ENCODE assay signal across 29 mouse cellular contexts in the genomic region with DNA sequence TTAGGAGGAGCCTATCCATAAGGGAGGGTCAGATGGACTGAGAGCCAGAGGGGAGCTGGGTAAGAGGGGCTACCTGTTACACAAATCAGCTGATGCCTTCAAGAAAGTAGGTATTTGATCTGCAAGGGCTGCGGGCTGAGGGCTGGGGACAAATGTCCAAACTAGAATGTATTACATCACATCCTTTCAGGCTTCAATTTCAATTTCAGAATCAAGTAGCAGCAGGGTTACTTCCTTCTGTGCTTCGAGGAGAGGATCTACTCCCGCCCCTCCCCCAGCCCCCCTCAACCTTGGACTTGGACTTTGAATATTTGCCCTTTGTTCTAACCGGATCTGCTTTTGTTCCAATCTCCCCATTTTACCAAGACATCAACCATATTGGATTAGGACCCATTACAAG. TPM values are rescaled to one million over a fixed set of nuclear protein-coding genes. Genes with fewer than 3 reads are reported as not detected.
A peak's percentile ranks its signal among the peaks of the same experiment; 100 is the strongest.
DNase-seq lines count a peak whose midpoint lies in the region; ATAC-seq and TF ChIP-seq lines count a peak whose summit lies in the region.
"Had no signal": no experiment of that assay in that cellular context is flagged by ENCODE, and none has a peak within 500 bp of the region (broad histone marks: within the 10 kb centered on the region; RNA-seq: fewer than 3 reads in every experiment).

No protein-coding gene starts in this region.

- ATAC-seq in megakaryocyte, adult 5-6 weeks (ENCODE audit: poor library complexity, severe bottlenecking) = peak; percentile 73
- ATAC-seq in liver, embryonic 12.5 days = no peak
- no peak for ATAC-seq in forebrain, embryonic 13.5 days
- ATAC-seq: forebrain, embryonic 16.5 days; hindbrain, embryonic 16.5 days; inflammation-experienced regulatory T-cells, adult 6 months had no signal

- H3K27ac ChIP-seq in cerebellum, adult 2 months (ENCODE audit: insufficient read depth, low read length) = peak overlapping the region; percentile 63; the same call in 1 of the 2 replicates
- peak overlapping the region; percentile 69 for H3K27ac ChIP-seq in bone marrow, adult 2 months (ENCODE audit: control insufficient read depth, insufficient read depth, low read depth, low read length, poor library complexity)
- no peak overlapping the region for H3K27ac ChIP-seq in liver, embryonic 12.5 days
- no peak overlapping the region for H3K27ac ChIP-seq in forebrain, embryonic 13.5 days
- H3K27ac ChIP-seq: embryonic facial prominence, embryonic 15.5 days; heart, embryonic 10.5 days; hindbrain, embryonic 12.5 days had no signal

- WGBS in cerebellum, adult 2 months = 50% methylated on average over 4 of the region's 4 CpGs
- 6% methylated on average over 4 of the region's 4 CpGs for whole genome bisulfite sequencing in bone marrow, adult 2 months
- WGBS in liver, embryonic 12.5 days (ENCODE audit: insufficient replicate concordance) = 31% methylated on average over 4 of the region's 4 CpGs
- 51% methylated on average over 4 of the region's 4 CpGs for WGBS in forebrain, embryonic 13.5 days

- no peak for TF ChIP-seq CTCF in cerebellum, adult 2 months (IDR thresholded peaks at IDR 0.05; ENCODE audit: borderline replicate concordance, insufficient read depth, low read depth, low read length)
- TF ChIP-seq CTCF in bone marrow, adult 2 months (IDR thresholded peaks at IDR 0.05; ENCODE audit: control insufficient read depth, insufficient read depth, low read length) = no peak

- no peaks in the 10 kb centered on the region for H3K9me3 ChIP-seq in liver, embryonic 12.5 days (replicated peaks)
- no peaks in the 10 kb centered on the region for H3K9me3 ChIP-seq in forebrain, embryonic 13.5 days (replicated peaks)
- H3K9me3 ChIP-seq: embryonic facial prominence, embryonic 15.5 days; heart, embryonic 10.5 days; hindbrain, embryonic 12.5 days had no signal

- no peaks in the 10 kb centered on the region for H3K4me1 ChIP-seq in cerebellum, adult 2 months (ENCODE audit: control insufficient read depth, insufficient read depth, low read length)
- H3K4me1 ChIP-seq in bone marrow, adult 2 months (ENCODE audit: control insufficient read depth, insufficient read depth, low read length) = peaks cover 4% of the 10 kb centered on the region; the same call in 1 of the 2 replicates
- H3K4me1 ChIP-seq in liver, embryonic 12.5 days = no peaks in the 10 kb centered on the region
- H3K4me1 ChIP-seq in forebrain, embryonic 13.5 days = no peaks in the 10 kb centered on the region
- H3K4me1 ChIP-seq: heart, embryonic 10.5 days; hindbrain, embryonic 12.5 days had no signal

- H3K4me2 ChIP-seq in liver, embryonic 12.5 days = no peak overlapping the region
- H3K4me2 ChIP-seq in forebrain, embryonic 13.5 days = no peak overlapping the region
- H3K4me2 ChIP-seq: embryonic facial prominence, embryonic 15.5 days; hindbrain, embryonic 12.5 days had no signal

- H3K4me3 ChIP-seq in cerebellum, adult 2 months (replicated peaks; ENCODE audit: insufficient read depth, low read depth, low read length) = no peak overlapping the region
- no peak overlapping the region for H3K4me3 ChIP-seq in bone marrow, adult 2 months (replicated peaks; ENCODE audit: control insufficient read depth, low read depth, low read length)
- H3K4me3 ChIP-seq in liver, embryonic 12.5 days = no peak overlapping the region
- H3K4me3 ChIP-seq in forebrain, embryonic 13.5 days = no peak overlapping the region
- H3K4me3 ChIP-seq: embryonic facial prominence, embryonic 15.5 days; erythroblast, embryonic 14.5 days; heart, embryonic 10.5 days; hindbrain, embryonic 12.5 days had no signal

- no peak for DNase-seq in cerebellum, adult 2 months
- DNase-seq in cerebellum, postnatal 36 days = no peak
- peak; percentile 59 for DNase-seq in 416B (ENCODE audit: low read depth)
- DNase-seq: adrenal gland, adult 8-10 months; adrenal gland, postnatal 36 days; cerebellum, adult 11 months; cerebellum, postnatal 25 days; embryo, embryonic 11 days; gastrocnemius, postnatal 10 days; heart, postnatal 10 days; heart, postnatal 4 days had no signal

- no peaks in the 10 kb centered on the region for H3K27me3 ChIP-seq in cerebellum, adult 2 months (ENCODE audit: control insufficient read depth, insufficient read depth, low read length)
- peaks cover 8% of the 10 kb centered on the region; the same call in 1 of the 2 replicates for H3K27me3 ChIP-seq in liver, embryonic 12.5 days (replicated peaks)
- no peaks in the 10 kb centered on the region for H3K27me3 ChIP-seq in forebrain, embryonic 13.5 days
- H3K27me3 ChIP-seq: embryonic facial prominence, embryonic 15.5 days; hindbrain, embryonic 12.5 days had no signal

- H3K36me3 ChIP-seq in liver, embryonic 12.5 days = no peaks in the 10 kb centered on the region
- no peaks in the 10 kb centered on the region for H3K36me3 ChIP-seq in forebrain, embryonic 13.5 days (ENCODE audit: poor library complexity, severe bottlenecking)
- H3K36me3 ChIP-seq: embryonic facial prominence, embryonic 15.5 days; heart, embryonic 10.5 days; hindbrain, embryonic 12.5 days had no signal

- no peak overlapping the region for H3K9ac ChIP-seq in liver, embryonic 12.5 days
- H3K9ac ChIP-seq in forebrain, embryonic 13.5 days = no peak overlapping the region
- H3K9ac ChIP-seq: embryonic facial prominence, embryonic 15.5 days; hindbrain, embryonic 12.5 days had no signal

- TF ChIP-seq POLR2A in cerebellum, adult 2 months (IDR thresholded peaks at IDR 0.05; ENCODE audit: borderline replicate concordance, insufficient read depth, low read length) = no peak
- no peak for TF ChIP-seq POLR2A in bone marrow, adult 2 months (IDR thresholded peaks at IDR 0.05; ENCODE audit: borderline replicate concordance, control insufficient read depth, low read depth, low read length)

RNA-seq across cellular contexts. Expression of gene Mag, which starts 2.5 kb away (rescaled TPM):
- 683 and 783 TPM in 2 replicates for polyA plus RNA-seq in cerebellum, adult 2 months (2012; rRNA removed)
- 1.1 and 7.2 TPM in 2 replicates for polyA plus RNA-seq in bone marrow, adult 2 months (2011; ENCODE audit: insufficient read depth, insufficient read length, low replicate concordance, missing spikeins)
- 0.87 and 0.89 TPM in 2 replicates for total RNA-seq in megakaryocyte, adult 5-6 weeks (2015)
- total RNA-seq in megakaryocyte, adult 5-6 weeks (2017) = 0.95 and 1.1 TPM in 2 replicates
- polyA plus RNA-seq in liver, embryonic 12.5 days (2016; fragmentation: Nextera tagmentation; extraction: Ambion mirVana) = 0.13 and 0.20 TPM in 2 replicates
- polyA plus RNA-seq in forebrain, embryonic 13.5 days (2015; fragmentation: Nextera tagmentation; extraction: Ambion mirVana) = 0.58 and 0.64 TPM in 2 replicates
- polyA plus RNA-seq: erythroblast, embryonic 14.5 days; heart, embryonic 14.5 days; inflammation-experienced regulatory T-cells, adult 6 months had no signal

RNA-seq across cellular contexts. Expression of gene Hamp2, which starts 7.3 kb away (rescaled TPM):
- polyA plus RNA-seq in cerebellum, adult 2 months (2012; rRNA removed) = not detected in 2 replicates
- polyA plus RNA-seq in bone marrow, adult 2 months (2011; ENCODE audit: insufficient read depth, insufficient read length, low replicate concordance, missing spikeins) = not detected in 2 replicates
- total RNA-seq in megakaryocyte, adult 5-6 weeks (2015) = not detected in 2 replicates
- total RNA-seq in megakaryocyte, adult 5-6 weeks (2017) = not detected in 2 replicates
- not detected in 2 replicates for polyA plus RNA-seq in liver, embryonic 12.5 days (2016; fragmentation: Nextera tagmentation; extraction: Ambion mirVana)
- polyA plus RNA-seq in forebrain, embryonic 13.5 days (2015; fragmentation: Nextera tagmentation; extraction: Ambion mirVana) = not detected in 2 replicates
- total RNA-seq: ES-E14; gastrocnemius, postnatal 10 days had no signal
- polyA plus RNA-seq: brain, embryonic 14.5 days; C2C12; embryonic facial prominence, embryonic 11.5 days; embryonic facial prominence, embryonic 15.5 days; erythroblast, embryonic 14.5 days; forebrain, embryonic 11.5 days; forebrain, embryonic 16.5 days; frontal cortex, adult 2 months; heart, embryonic 10.5 days; heart, embryonic 14.5 days; hindbrain, embryonic 12.5 days; inflammation-experienced regulatory T-cells, adult 6 months had no signal

RNA-seq across cellular contexts. Expression of gene Hamp, which starts 26.6 kb away (rescaled TPM):
- polyA plus RNA-seq in cerebellum, adult 2 months (2012; rRNA removed) = not detected in 2 replicates
- 9.2 and 42.2 TPM in 2 replicates for polyA plus RNA-seq in bone marrow, adult 2 months (2011; ENCODE audit: insufficient read depth, insufficient read length, low replicate concordance, missing spikeins)
- 0.60 TPM in 1 of 2 replicates, not detected in the other for total RNA-seq in megakaryocyte, adult 5-6 weeks (2015)
- total RNA-seq in megakaryocyte, adult 5-6 weeks (2017) = not detected in 2 replicates
- 0.38 TPM in 1 of 2 replicates, not detected in the other for polyA plus RNA-seq in liver, embryonic 12.5 days (2016; fragmentation: Nextera tagmentation; extraction: Ambion mirVana)
- polyA plus RNA-seq in forebrain, embryonic 13.5 days (2015; fragmentation: Nextera tagmentation; extraction: Ambion mirVana) = not detected in 2 replicates
- total RNA-seq: ES-E14; gastrocnemius, postnatal 10 days had no signal
- polyA plus RNA-seq: brain, embryonic 14.5 days; C2C12; embryonic facial prominence, embryonic 11.5 days; embryonic facial prominence, embryonic 15.5 days; erythroblast, embryonic 14.5 days; forebrain, embryonic 11.5 days; forebrain, embryonic 16.5 days; frontal cortex, adult 2 months; heart, embryonic 10.5 days; heart, embryonic 14.5 days; hindbrain, embryonic 12.5 days; hindbrain, embryonic 16.5 days; inflammation-experienced regulatory T-cells, adult 6 months had no signal

RNA-seq across cellular contexts. Expression of gene Cd22, which starts 37.1 kb away (rescaled TPM):
- 0.11 and 0.19 TPM in 2 replicates for polyA plus RNA-seq in cerebellum, adult 2 months (2012; rRNA removed)
- polyA plus RNA-seq in bone marrow, adult 2 months (2011; ENCODE audit: insufficient read depth, insufficient read length, low replicate concordance, missing spikeins) = 24.0 and 59.4 TPM in 2 replicates
- total RNA-seq in megakaryocyte, adult 5-6 weeks (2015) = 1.9 and 2.7 TPM in 2 replicates
- 10.5 and 10.8 TPM in 2 replicates for total RNA-seq in megakaryocyte, adult 5-6 weeks (2017)
- 0.21 and 0.38 TPM in 2 replicates for polyA plus RNA-seq in liver, embryonic 12.5 days (2016; fragmentation: Nextera tagmentation; extraction: Ambion mirVana)
- not detected in 2 replicates for polyA plus RNA-seq in forebrain, embryonic 13.5 days (2015; fragmentation: Nextera tagmentation; extraction: Ambion mirVana)
- polyA plus RNA-seq: embryonic facial prominence, embryonic 11.5 days; erythroblast, embryonic 14.5 days; forebrain, embryonic 11.5 days; heart, embryonic 10.5 days; heart, embryonic 14.5 days; hindbrain, embryonic 12.5 days; hindbrain, embryonic 16.5 days had no signal

RNA-seq across cellular contexts. Expression of gene Usf2, which starts 39.4 kb away (rescaled TPM):
- polyA plus RNA-seq in cerebellum, adult 2 months (2012; rRNA removed) = 226 and 230 TPM in 2 replicates
- polyA plus RNA-seq in bone marrow, adult 2 months (2011; ENCODE audit: insufficient read depth, insufficient read length, low replicate concordance, missing spikeins) = 88.9 and 89.6 TPM in 2 replicates
- total RNA-seq in megakaryocyte, adult 5-6 weeks (2015) = 145 and 150 TPM in 2 replicates
- 193 and 226 TPM in 2 replicates for total RNA-seq in megakaryocyte, adult 5-6 weeks (2017)
- polyA plus RNA-seq in liver, embryonic 12.5 days (2016; fragmentation: Nextera tagmentation; extraction: Ambion mirVana) = 13.9 and 18.1 TPM in 2 replicates
- 23.9 and 24.4 TPM in 2 replicates for polyA plus RNA-seq in forebrain, embryonic 13.5 days (2015; fragmentation: Nextera tagmentation; extraction: Ambion mirVana)

Comparison
In these comparisons a context has a peak if more than half of its experiments do, and no peak if none do; other contexts are left out.
1. H3K27ac ChIP-seq: peak in cerebellum, adult 2 months (single experiment) and bone marrow, adult 2 months (single experiment); none in liver, embryonic 12.5 days (single experiment) and forebrain, embryonic 13.5 days (single experiment).
2. RNA of gene Mag, which starts 2.5 kb away (polyA plus RNA-seq): 683 to 783 TPM in cerebellum, adult 2 months; 1.1 to 7.2 TPM in bone marrow, adult 2 months, 0.58 to 0.64 TPM in forebrain, embryonic 13.5 days and 0.13 to 0.20 TPM in liver, embryonic 12.5 days; every median in the first group is over 10 times any median in the second.